Mouse (Mus musculus): Measurements from ENCODE around the gene Tstd3. TPM values are rescaled to one million over a fixed set of nuclear protein-coding genes. Genes with fewer than 3 reads are reported as not detected.

The Tstd3 gene
- total and polyA plus RNA-seq, 3 experiments = 11.7 to 18.5 TPM; not detected in 1

- TF ChIP-seq MXI1 (IDR thresholded peaks at IDR 0.05; ENCODE audit: low read depth, low read length) (0 out of 2 replicates have a peak, but pooled peaks have one; percentile 57), CHD1 (IDR thresholded peaks at IDR 0.05; ENCODE audit: low read depth, low read length) (no peak), ZNF384 (IDR thresholded peaks at IDR 0.05; ENCODE audit: low read depth, low read length) (peak; percentile 85), BHLHE40 (IDR thresholded peaks at IDR 0.05; ENCODE audit: borderline replicate concordance, low read depth, low read length) (peak; percentile 49; the same call in 1 of the 2 replicates), MAFK (IDR thresholded peaks at IDR 0.05; ENCODE audit: borderline replicate concordance, low read depth, low read length) (peak; percentile 65; the same call in 1 of the 2 replicates), HCFC1 (IDR thresholded peaks at IDR 0.05; ENCODE audit: low read depth, low read length) (0 out of 2 replicates have a peak, but pooled peaks have one; percentile 25), SIN3A (IDR thresholded peaks at IDR 0.05; ENCODE audit: low read length) (peak; percentile 80), NELFE (IDR thresholded peaks at IDR 0.05; ENCODE audit: low read depth, low read length) (no peak), POLR2A (IDR thresholded peaks at IDR 0.05; ENCODE audit: control insufficient read depth in 1 of 2, insufficient read depth in 1 of 2, low read depth in 1 of 2, low read length in 2 of 2, poor library complexity in 1 of 2) (no peak), SMC3 (IDR thresholded peaks at IDR 0.05; ENCODE audit: low read depth, low read length) (no peak), UBTF (IDR thresholded peaks at IDR 0.05; ENCODE audit: borderline replicate concordance, insufficient read depth, low read depth, low read length) (no peak)
Measured at GRCm38 (mm10) chr4:21780816-21781726, 14.1 kb upstream of the Tstd3 start (continued).

- peak; percentile 55; the same call in 1 of the 2 replicates for TF ChIP-seq MYC (IDR thresholded peaks at IDR 0.05; ENCODE audit: low read depth, low read length)
- TF ChIP-seq POLR2AphosphoS2 (IDR thresholded peaks at IDR 0.05; ENCODE audit: low read length) = no peak
- TF ChIP-seq EP300 (IDR thresholded peaks at IDR 0.05; ENCODE audit: low read depth in 1 of 2, low read length in 2 of 2) = no peak
- TF ChIP-seq MXI1 (IDR thresholded peaks at IDR 0.05; ENCODE audit: low read depth, low read length) = peak; percentile 71; the same call in 1 of the 2 replicates
- TF ChIP-seq ZNF384 (IDR thresholded peaks at IDR 0.05; ENCODE audit: low read depth, low read length) = peak; percentile 74
- TF ChIP-seq MAX (IDR thresholded peaks at IDR 0.05; ENCODE audit: low read length) = peak; percentile 65
- TF ChIP-seq POLR2AphosphoS5 (IDR thresholded peaks at IDR 0.05; ENCODE audit: borderline replicate concordance, low read depth, low read length) = no peak
- TF ChIP-seq ELF1 (IDR thresholded peaks at IDR 0.05; ENCODE audit: low read depth, low read length) = no peak
- TF ChIP-seq TCF12 (IDR thresholded peaks at IDR 0.05; ENCODE audit: low read depth, low read length) = no peak
- TF ChIP-seq UBTF (IDR thresholded peaks at IDR 0.05; ENCODE audit: borderline replicate concordance, insufficient read depth, low read depth, low read length) = no peak
- peaks cover under 1 to 37% of the 10 kb centered on the region in 2 experiments for H3K36me3 ChIP-seq (ENCODE audit: control insufficient read depth in 1 of 2, insufficient read depth in 2 of 2, low read length in 2 of 2)
- H3K4me3 ChIP-seq (ENCODE audit: control insufficient read depth in 1 of 2, insufficient read depth in 1 of 2, low read depth in 2 of 2, low read length in 2 of 2) = peak overlapping the region; percentile 82 to 99
- peaks cover 22 to 26% of the 10 kb centered on the region in 2 experiments for H3K4me1 ChIP-seq (ENCODE audit: control insufficient read depth in 1 of 2, insufficient read depth in 2 of 2, low read length in 2 of 2)
- peak overlapping the region; percentile 88 for H3K9ac ChIP-seq (ENCODE audit: control insufficient read depth, low read depth, low read length, poor library complexity, severe bottlenecking)
- no peak for DNase-seq (ENCODE audit: low read depth, low spot score)
- H3K9me3 ChIP-seq (replicated peaks; ENCODE audit: insufficient read depth, low read length) = no peaks in the 10 kb centered on the region
- H3K27ac ChIP-seq (ENCODE audit: control insufficient read depth, low read depth, low read length) = 0 out of 2 replicates have a peak overlapping the region, but pooled peaks have one; percentile 14
- no peaks in the 10 kb centered on the region for H3K27me3 ChIP-seq (ENCODE audit: control insufficient read depth in 1 of 2, insufficient read depth in 2 of 2, low read length in 2 of 2)
- H3K79me2 ChIP-seq (ENCODE audit: control insufficient read depth, insufficient read depth, low read length, poor library complexity) = peaks cover 5% of the 10 kb centered on the region
Measured at GRCm38 (mm10) chr4:21776946-21777265, 9.9 kb upstream of the Tstd3 start.

Data from MEL (cell line).